In genomic region chr1:84851512-84852235, GRCm38 (mm10) we compare ENCODE assay signal across 12 mouse cellular contexts. TPM values are rescaled to one million over a fixed set of nuclear protein-coding genes. Genes with fewer than 3 reads are reported as not detected.
DNase-seq lines count a peak whose midpoint lies in the region; ATAC-seq and TF ChIP-seq lines count a peak whose summit lies in the region.
"Had no signal": no experiment of that assay in that cellular context is flagged by ENCODE, and none has a peak within 500 bp of the region (broad histone marks: within the 10 kb centered on the region; RNA-seq: fewer than 3 reads in every experiment).

No protein-coding gene starts in this region.

- no peaks in the 10 kb centered on the region for H3K79me2 ChIP-seq in liver, adult 2 months (ENCODE audit: control insufficient read depth, insufficient read depth, low read length)

- H3K9me3 ChIP-seq in kidney, embryonic 14.5 days (ENCODE audit: control insufficient read depth, low read length): no peaks in the 10 kb centered on the region
- no peaks in the 10 kb centered on the region for H3K9me3 ChIP-seq in intestine, embryonic 14.5 days (ENCODE audit: control insufficient read depth, low read length)
- no peaks in the 10 kb centered on the region for H3K9me3 ChIP-seq in stomach, postnatal 0 days (ENCODE audit: control insufficient read depth, low read length)
- H3K9me3 ChIP-seq: forebrain, embryonic 12.5 days; megakaryocyte, embryonic 14.5 days had no signal

- no peak for TF ChIP-seq CTCF in liver, adult 2 months (IDR thresholded peaks at IDR 0.05; ENCODE audit: low read depth, low read length)
- no peak for TF ChIP-seq CTCF in stomach, postnatal 0 days (IDR thresholded peaks at IDR 0.05; ENCODE audit: low read depth)

- no peak overlapping the region for H3K4me3 ChIP-seq in kidney, embryonic 14.5 days (ENCODE audit: low read length)
- no peak overlapping the region for H3K4me3 ChIP-seq in intestine, embryonic 14.5 days (ENCODE audit: low read depth, low read length)
- no peak overlapping the region for H3K4me3 ChIP-seq in liver, adult 2 months (ENCODE audit: insufficient read depth, low read depth, low read length)
- H3K4me3 ChIP-seq in stomach, postnatal 0 days (ENCODE audit: low read depth, low read length): no peak overlapping the region
- H3K4me3 ChIP-seq: forebrain, embryonic 12.5 days; megakaryocyte, embryonic 14.5 days had no signal

- ATAC-seq in kidney, embryonic 14.5 days (ENCODE audit: low FRiP score, low TSS enrichment): no peak
- ATAC-seq in intestine, embryonic 14.5 days (replicated peaks; ENCODE audit: low FRiP score, low TSS enrichment, low read depth): 0 out of 2 replicates have a peak, but pooled peaks have one; percentile 30
- ATAC-seq in stomach, postnatal 0 days (ENCODE audit: low FRiP score, low TSS enrichment): peak; percentile 84
- ATAC-seq: Patski had no signal

- no peaks in the 10 kb centered on the region for H3K36me3 ChIP-seq in kidney, embryonic 14.5 days (ENCODE audit: control insufficient read depth, insufficient read depth, low read length)
- H3K36me3 ChIP-seq in intestine, embryonic 14.5 days (ENCODE audit: control insufficient read depth, insufficient read depth, low read length): no peaks in the 10 kb centered on the region
- no peaks in the 10 kb centered on the region for H3K36me3 ChIP-seq in liver, adult 2 months (ENCODE audit: control insufficient read depth, insufficient read depth, low read length)
- H3K36me3 ChIP-seq in stomach, postnatal 0 days (ENCODE audit: control insufficient read depth, insufficient read depth, low read length): no peaks in the 10 kb centered on the region

- H3K27me3 ChIP-seq in kidney, embryonic 14.5 days (ENCODE audit: control insufficient read depth, insufficient read depth, low read length): no peaks in the 10 kb centered on the region
- H3K27me3 ChIP-seq in intestine, embryonic 14.5 days (replicated peaks; ENCODE audit: control insufficient read depth, insufficient read depth, low read length): no peaks in the 10 kb centered on the region
- no peaks in the 10 kb centered on the region for H3K27me3 ChIP-seq in liver, adult 2 months (ENCODE audit: control insufficient read depth, insufficient read depth, low read length)
- H3K27me3 ChIP-seq in stomach, postnatal 0 days (ENCODE audit: control insufficient read depth, insufficient read depth, low read length): no peaks in the 10 kb centered on the region
- H3K27me3 ChIP-seq: forebrain, embryonic 12.5 days; megakaryocyte, embryonic 14.5 days; Patski had no signal

- peak; percentile 80 for DNase-seq in kidney, adult 11 months
- DNase-seq in intestine, embryonic 14.5 days (ENCODE audit: low spot score): no peak
- DNase-seq in liver, adult 2 months (ENCODE audit: extremely low read depth, low read depth, low spot score): peak; percentile 84
- DNase-seq in stomach, postnatal 0 days (ENCODE audit: low spot score): peak; percentile 40
- no peak for DNase-seq in retina, postnatal 1 day
- DNase-seq in layer of hippocampus, postnatal 36 days: no peak
- DNase-seq in cerebellum, postnatal 10 days: no peak
- DNase-seq: thymus, adult 2 months had no signal

- no peak overlapping the region for H3K4me2 ChIP-seq in kidney, embryonic 14.5 days (replicated peaks; ENCODE audit: low read depth, low read length)
- no peak overlapping the region for H3K4me2 ChIP-seq in intestine, embryonic 14.5 days (ENCODE audit: low read length)
- H3K4me2 ChIP-seq in stomach, postnatal 0 days (replicated peaks; ENCODE audit: low read depth): no peak overlapping the region
- H3K4me2 ChIP-seq: forebrain, embryonic 12.5 days had no signal

- no peak overlapping the region for H3K27ac ChIP-seq in kidney, embryonic 14.5 days (ENCODE audit: low read depth, low read length)
- H3K27ac ChIP-seq in intestine, embryonic 14.5 days (ENCODE audit: low read depth): no peak overlapping the region
- H3K27ac ChIP-seq in liver, adult 2 months (replicated peaks; ENCODE audit: insufficient read depth, low read depth, low read length): peak overlapping the region; percentile 48
- no peak overlapping the region for H3K27ac ChIP-seq in stomach, postnatal 0 days (replicated peaks)
- H3K27ac ChIP-seq: forebrain, embryonic 12.5 days had no signal

- TF ChIP-seq POLR2A in liver, adult 2 months (IDR thresholded peaks at IDR 0.05; ENCODE audit: extremely low read depth, insufficient read depth, low read length): no peak

- TF ChIP-seq EP300 in stomach, postnatal 0 days (optimal IDR thresholded peaks at IDR 0.05): no peak

- WGBS in kidney, embryonic 14.5 days: 34% methylated on average over 9 of the region's 9 CpGs
- 25% methylated on average over 9 of the region's 9 CpGs for WGBS in intestine, embryonic 14.5 days
- 21% methylated on average over 9 of the region's 9 CpGs for WGBS in liver, adult 2 months
- 33% methylated on average over 9 of the region's 9 CpGs for WGBS in stomach, postnatal 0 days

- H3K9ac ChIP-seq in kidney, embryonic 14.5 days (ENCODE audit: low read depth, low read length): no peak overlapping the region
- no peak overlapping the region for H3K9ac ChIP-seq in intestine, embryonic 14.5 days (ENCODE audit: low read length)
- no peak overlapping the region for H3K9ac ChIP-seq in liver, adult 2 months (ENCODE audit: low read depth, low read length)
- no peak overlapping the region for H3K9ac ChIP-seq in stomach, postnatal 0 days (ENCODE audit: low read length)
- H3K9ac ChIP-seq: forebrain, embryonic 12.5 days had no signal

- 0 out of 2 replicates have a peak, but pooled peaks cover 4% of the 10 kb centered on the region for H3K4me1 ChIP-seq in kidney, embryonic 14.5 days (ENCODE audit: control insufficient read depth, insufficient read depth, low read length)
- H3K4me1 ChIP-seq in intestine, embryonic 14.5 days (replicated peaks; ENCODE audit: control insufficient read depth, insufficient read depth, low read length): no peaks in the 10 kb centered on the region
- H3K4me1 ChIP-seq in liver, adult 2 months (ENCODE audit: control insufficient read depth, insufficient read depth, low read length): peaks cover 7% of the 10 kb centered on the region
- no peaks in the 10 kb centered on the region for H3K4me1 ChIP-seq in stomach, postnatal 0 days (replicated peaks; ENCODE audit: control insufficient read depth, insufficient read depth)

RNA-seq across cellular contexts. Expression of gene Trip12, which starts 11.4 kb away (rescaled TPM):
- 57.9 and 85.8 TPM in 2 replicates for polyA plus RNA-seq in kidney, embryonic 14.5 days (2014; fragmentation: Nextera tagmentation; extraction: Ambion mirVana)
- 73.0 and 77.5 TPM in 2 replicates for polyA plus RNA-seq in intestine, embryonic 14.5 days (2014; fragmentation: Nextera tagmentation; extraction: Ambion mirVana)
- total RNA-seq in liver, adult 2 months (2014; rRNA removed): 81.6 and 86.0 TPM in 2 replicates
- polyA plus RNA-seq in liver, adult 2 months (2012; rRNA removed): 14.1 and 15.6 TPM in 2 replicates
- polyA plus RNA-seq in stomach, postnatal 0 days (2015; fragmentation: Nextera tagmentation; extraction: Ambion mirVana): 26.0 and 26.9 TPM in 2 replicates
- 100 to 1,000 TPM; 191 to 208 TPM for total RNA-seq in layer of hippocampus, postnatal 36 days (2021)

RNA-seq across cellular contexts. Expression of gene Fbxo36, which starts 12.0 kb away (rescaled TPM):
- 10.6 and 13.3 TPM in 2 replicates for polyA plus RNA-seq in kidney, embryonic 14.5 days (2014; fragmentation: Nextera tagmentation; extraction: Ambion mirVana)
- 11.4 and 11.8 TPM in 2 replicates for polyA plus RNA-seq in intestine, embryonic 14.5 days (2014; fragmentation: Nextera tagmentation; extraction: Ambion mirVana)
- 3.2 and 5.6 TPM in 2 replicates for total RNA-seq in liver, adult 2 months (2014; rRNA removed)
- polyA plus RNA-seq in liver, adult 2 months (2012; rRNA removed): 6.6 and 6.8 TPM in 2 replicates
- polyA plus RNA-seq in stomach, postnatal 0 days (2015; fragmentation: Nextera tagmentation; extraction: Ambion mirVana): 9.8 and 10.2 TPM in 2 replicates
- total RNA-seq in layer of hippocampus, postnatal 36 days (2021): 1 to 10 TPM; 2.0 to 3.1 TPM

Comparison
In these comparisons a context has a peak if more than half of its experiments do, and no peak if none do; other contexts are left out.
1. DNase-seq: peak in kidney, adult 11 months (single experiment), liver, adult 2 months (single experiment) and stomach, postnatal 0 days (single experiment); none in intestine, embryonic 14.5 days (single experiment), retina, postnatal 1 day (single experiment), layer of hippocampus, postnatal 36 days (0 of 2) and cerebellum, postnatal 10 days (0 of 2).